Mouse (Mus musculus): ENCODE measurements around the gene Gm28372. TPM values are rescaled to one million over a fixed set of nuclear protein-coding genes. Genes with fewer than 3 reads are reported as not detected.

Gm28372 gene
- total and polyA plus RNA-seq, 2 experiments from 2014 or later = 0.20 TPM; not detected in 1

DNA sequence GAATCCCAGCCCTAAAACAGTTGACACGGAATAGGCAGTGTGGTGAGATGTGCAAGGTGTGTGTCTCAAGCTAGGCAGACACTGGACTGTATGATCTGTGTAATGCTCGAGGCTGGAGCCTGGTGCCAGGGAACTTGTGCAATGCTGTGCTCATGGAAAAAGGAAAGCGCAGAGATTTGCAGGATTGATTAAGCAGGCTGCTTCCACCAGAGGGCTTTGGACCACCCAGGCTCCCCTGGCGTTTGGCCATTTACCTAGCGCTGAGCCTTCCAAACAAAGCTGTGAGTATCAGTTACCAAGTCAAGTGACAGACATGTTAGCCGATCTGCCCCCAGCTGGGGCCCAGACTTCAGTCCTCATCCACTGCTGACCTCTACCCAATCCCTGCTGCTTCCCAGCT is 3.2 kb downstream of the Gm28372 start:
- Histone ChIP-seq H3K27me3 (ENCODE audit: insufficient read depth, low read length) (no peaks in the 10 kb centered on the region), H3K4me2 (ENCODE audit: low read depth, low read length) (no peak overlapping the region), H3K4me1 (ENCODE audit: insufficient read depth, low read length) (0 out of 2 replicates have a peak, but pooled peaks cover 3% of the 10 kb centered on the region), H3K27ac (no peak overlapping the region), H3K4me3 (ENCODE audit: low read length) (no peak overlapping the region), H3K9me3 (ENCODE audit: low read length) (no peaks in the 10 kb centered on the region), H3K36me3 (ENCODE audit: insufficient read depth, low read length) (no peaks in the 10 kb centered on the region), H3K9ac (replicated peaks; ENCODE audit: low read length) (no peak overlapping the region)
- WGBS = 14% methylated on average over 6 of the region's 6 CpGs
- peak; percentile 51 for TF ChIP-seq CTCF (IDR thresholded peaks at IDR 0.05; ENCODE audit: low read depth)
- ATAC-seq (no peak; the same call in 1 of the 2 replicates), DNase-seq (ENCODE audit: low spot score) (peak; percentile 63)

DNA sequence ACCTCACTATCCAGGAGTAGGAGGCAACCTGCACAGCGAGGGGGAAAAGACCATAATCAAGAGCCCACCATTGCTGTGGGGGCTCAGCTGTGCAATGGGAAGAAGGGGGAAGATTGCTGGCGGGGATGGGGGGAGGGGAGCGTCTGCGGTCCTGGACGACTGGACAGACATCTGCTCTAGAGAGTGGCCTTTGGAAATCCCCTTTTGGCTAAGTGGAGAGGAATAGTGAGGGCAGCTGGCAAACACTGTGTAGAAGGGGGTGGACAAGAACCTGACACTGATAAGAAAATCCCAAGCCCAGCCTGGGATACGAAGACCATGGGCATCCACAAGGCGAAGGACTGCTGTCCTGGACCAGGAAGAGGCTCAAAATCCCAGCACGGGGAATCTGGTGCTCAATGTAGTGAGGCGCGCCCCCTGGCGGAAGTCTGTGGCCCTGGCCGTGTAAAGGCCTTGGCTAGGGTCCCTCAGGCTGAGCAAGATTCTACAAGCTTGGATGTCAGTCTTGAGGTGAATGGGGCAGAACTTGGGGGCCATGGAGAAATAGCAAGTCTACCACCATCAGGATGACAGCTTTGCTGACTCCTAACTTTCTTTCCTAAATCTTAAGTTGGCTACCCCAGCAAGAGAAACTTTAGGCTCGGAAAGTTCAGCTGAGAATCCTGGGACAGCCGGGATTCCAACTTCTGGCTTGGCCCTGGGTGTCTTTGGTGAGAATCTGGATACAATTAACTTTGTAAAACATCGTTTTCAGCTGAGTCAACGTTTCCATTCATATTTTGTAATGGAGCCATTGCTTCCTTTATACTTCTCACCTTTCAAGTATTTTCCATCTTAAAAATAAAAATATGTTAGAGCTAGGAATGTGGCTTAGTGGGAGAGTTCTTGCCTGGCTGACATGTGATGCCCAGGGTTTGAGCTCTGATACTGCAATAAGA is 6.8 kb downstream of the Gm28372 start:
- peak; percentile 89 for DNase-seq (ENCODE audit: low spot score)
- WGBS = 37% methylated on average over 16 of the region's 16 CpGs

GRCm38 (mm10) chr2:130412775-130413174 is 7.7 kb downstream of the Gm28372 start:
- no peak for TF ChIP-seq CTCF (IDR thresholded peaks at IDR 0.05; ENCODE audit: low read depth)
- DNase-seq (ENCODE audit: low spot score) (no peak), ATAC-seq (no peak)
- Histone ChIP-seq H3K27ac (no peak overlapping the region), H3K4me1 (ENCODE audit: insufficient read depth, low read length) (0 out of 2 replicates have a peak, but pooled peaks cover 3% of the 10 kb centered on the region), H3K36me3 (ENCODE audit: insufficient read depth, low read length) (no peaks in the 10 kb centered on the region), H3K9ac (replicated peaks; ENCODE audit: low read length) (no peak overlapping the region), H3K27me3 (ENCODE audit: insufficient read depth, low read length) (no peaks in the 10 kb centered on the region), H3K4me3 (ENCODE audit: low read length) (no peak overlapping the region), H3K4me2 (ENCODE audit: low read depth, low read length) (no peak overlapping the region), H3K9me3 (ENCODE audit: low read length) (no peaks in the 10 kb centered on the region)
- WGBS = 86% methylated on average over 3 of the region's 3 CpGs

More for the DNA sequence above, 6.8 kb downstream of the Gm28372 start:
- Histone ChIP-seq H3K4me3 (ENCODE audit: low read length) (no peak overlapping the region), H3K4me2 (ENCODE audit: low read depth, low read length) (no peak overlapping the region), H3K4me1 (ENCODE audit: insufficient read depth, low read length) (0 out of 2 replicates have a peak, but pooled peaks cover 3% of the 10 kb centered on the region), H3K9ac (replicated peaks; ENCODE audit: low read length) (no peak overlapping the region), H3K36me3 (ENCODE audit: insufficient read depth, low read length) (no peaks in the 10 kb centered on the region), H3K9me3 (ENCODE audit: low read length) (no peaks in the 10 kb centered on the region), H3K27me3 (ENCODE audit: insufficient read depth, low read length) (no peaks in the 10 kb centered on the region), H3K27ac (no peak overlapping the region)
- ATAC-seq = peak; percentile 83
- peak; percentile 92 for TF ChIP-seq CTCF (IDR thresholded peaks at IDR 0.05; ENCODE audit: low read depth)

- Histone ChIP-seq H3K27me3 (ENCODE audit: insufficient read depth, low read length) (no peaks in the 10 kb centered on the region), H3K9ac (replicated peaks; ENCODE audit: low read length) (no peak overlapping the region), H3K4me1 (ENCODE audit: insufficient read depth, low read length) (no peaks in the 10 kb centered on the region), H3K36me3 (ENCODE audit: insufficient read depth, low read length) (no peaks in the 10 kb centered on the region), H3K9me3 (ENCODE audit: low read length) (no peaks in the 10 kb centered on the region), H3K27ac (no peak overlapping the region), H3K4me2 (ENCODE audit: low read depth, low read length) (no peak overlapping the region), H3K4me3 (ENCODE audit: low read length) (no peak overlapping the region)
- DNase-seq (ENCODE audit: low spot score) (no peak), ATAC-seq (no peak)
- 0 out of 2 replicates have a peak, but pooled peaks have one; percentile 17 for TF ChIP-seq CTCF (IDR thresholded peaks at IDR 0.05; ENCODE audit: low read depth)
- 74% methylated on average over 6 of the region's 6 CpGs for WGBS
Measured at GRCm38 (mm10) chr2:130414094-130414856, 9.2 kb downstream of the Gm28372 start.

GRCm38 (mm10) chr2:130421781-130422620 is 17.0 kb downstream of the Gm28372 start:
- Histone ChIP-seq H3K4me3 (ENCODE audit: low read length) (no peak overlapping the region), H3K36me3 (ENCODE audit: insufficient read depth, low read length) (0 out of 2 replicates have a peak, but pooled peaks cover 3% of the 10 kb centered on the region), H3K4me1 (ENCODE audit: insufficient read depth, low read length) (0 out of 2 replicates have a peak, but pooled peaks cover 10% of the 10 kb centered on the region), H3K4me2 (ENCODE audit: low read depth, low read length) (no peak overlapping the region), H3K27me3 (ENCODE audit: insufficient read depth, low read length) (no peaks in the 10 kb centered on the region), H3K9me3 (ENCODE audit: low read length) (no peaks in the 10 kb centered on the region), H3K9ac (replicated peaks; ENCODE audit: low read length) (no peak overlapping the region), H3K27ac (no peak overlapping the region)
- WGBS = 97% methylated on average over 26 of the region's 26 CpGs
- no peak for TF ChIP-seq CTCF (IDR thresholded peaks at IDR 0.05; ENCODE audit: low read depth)
- ATAC-seq = no peak
- no peak for DNase-seq (ENCODE audit: low spot score)
